Mouse (Mus musculus): ENCODE data around the gene Dnajc16.

Gene Dnajc16

GRCm38 (mm10) chr4:141729266-141729665 lies 61.5 kb downstream of the Dnajc16 start:
- no peak for DNase-seq (ENCODE audit: low read depth in 1 of 2, low spot score in 2 of 2)

- no peak for DNase-seq (ENCODE audit: low read depth in 1 of 2, low spot score in 2 of 2)
These were observed 65.0 kb downstream of the Dnajc16 start for GRCm38 (mm10) chr4:141725738-141726137.

- DNase-seq (ENCODE audit: low read depth in 1 of 2, low spot score in 2 of 2), result no peak
These were observed 65.5 kb downstream of the Dnajc16 start for GRCm38 (mm10) chr4:141725277-141725676.

GRCm38 (mm10) chr4:141724594-141724993 lies 66.1 kb downstream of the Dnajc16 start:
- no peak for DNase-seq (ENCODE audit: low read depth in 1 of 2, low spot score in 2 of 2)

- no peak for DNase-seq (ENCODE audit: low read depth in 1 of 2, low spot score in 2 of 2)
These were observed 67.1 kb downstream of the Dnajc16 start for GRCm38 (mm10) chr4:141723673-141724068.

GRCm38 (mm10) chr4:141722731-141723672 lies 67.7 kb downstream of the Dnajc16 start, which contains the start of gene Ddi2:
Ddi2 (minus strand) TSS chr4:141723419.
- DNase-seq (ENCODE audit: low read depth in 1 of 2, low spot score in 2 of 2), result peak; percentile 61 to 84

GRCm38 (mm10) chr4:141721961-141722360 lies 68.8 kb downstream of the Dnajc16 start:
- no peak for DNase-seq (ENCODE audit: low read depth in 1 of 2, low spot score in 2 of 2)

- DNase-seq (ENCODE audit: low read depth in 1 of 2, low spot score in 2 of 2), result no peak
These were observed 69.8 kb downstream of the Dnajc16 start for GRCm38 (mm10) chr4:141720761-141721523.

GRCm38 (mm10) chr4:141719304-141719703 lies 71.4 kb downstream of the Dnajc16 start:
- DNase-seq (ENCODE audit: low read depth in 1 of 2, low spot score in 2 of 2), result no peak

- DNase-seq (ENCODE audit: low read depth in 1 of 2, low spot score in 2 of 2), result no peak
These were observed 73.1 kb downstream of the Dnajc16 start for GRCm38 (mm10) chr4:141717633-141718032.

- DNase-seq (ENCODE audit: low read depth in 1 of 2, low spot score in 2 of 2), result no peak
These were observed 75.7 kb downstream of the Dnajc16 start for GRCm38 (mm10) chr4:141715027-141715426.

- no peak for DNase-seq (ENCODE audit: low read depth in 1 of 2, low spot score in 2 of 2)
These were observed 77.1 kb downstream of the Dnajc16 start for GRCm38 (mm10) chr4:141713598-141714142.

- DNase-seq (ENCODE audit: low read depth in 1 of 2, low spot score in 2 of 2), result no peak
These were observed 79.5 kb downstream of the Dnajc16 start for GRCm38 (mm10) chr4:141711250-141711649.
